Mouse (Mus musculus): ENCODE data around the gene Paics. TPM values are rescaled to one million over a fixed set of nuclear protein-coding genes. Genes with fewer than 3 reads are reported as not detected.
"Not testable (repeated sequence)": the region's sequence is repeated elsewhere in the genome, so short reads cannot be mapped to it uniquely, and the experiment has no call there.

Gene Paics
- polyA plus RNA-seq (2016; fragmentation: Nextera tagmentation; extraction: Ambion mirVana) = 230 and 240 TPM in 2 replicates

GRCm38 (mm10) chr5:76951106-76952027 lies at the start of gene Paics, which contains the start of gene Ppat:
Gene Paics, plus strand, starts transcription at chr5:76951307.
Gene Ppat, minus strand, starts transcription at chr5:76951578.
- Histone ChIP-seq H3K4me3 (peak within 1 kb of the TSS; percentile 71), H3K27me3 (no peaks in the 10 kb centered on the region), H3K27ac (peak within 1 kb of the TSS; percentile 82), H3K4me1 (peaks cover 29% of the 10 kb centered on the region), H3K4me2 (replicated peaks) (peak within 1 kb of the TSS; percentile 93), H3K9me3 (replicated peaks) (no peaks in the 10 kb centered on the region), H3K9ac (peak within 1 kb of the TSS; percentile 79), H3K36me3 (peaks cover 3% of the 10 kb centered on the region)
- WGBS = under 1% methylated on average over 81 of the region's 81 CpGs
- ATAC-seq (ENCODE audit: low FRiP score) = peak; percentile 98

- no peaks in the 10 kb centered on the region for H3K9me3 ChIP-seq (replicated peaks)
- 0 out of 2 replicates have a peak, but pooled peaks cover 6% of the 10 kb centered on the region for H3K36me3 ChIP-seq
- WGBS = 85% methylated on average over 4 of the region's 4 CpGs
- H3K27ac ChIP-seq = no peak overlapping the region
- H3K4me2 ChIP-seq (replicated peaks) = no peak overlapping the region
- no peak overlapping the region for H3K9ac ChIP-seq
- no peak for ATAC-seq (ENCODE audit: low FRiP score)
- H3K27me3 ChIP-seq = no peaks in the 10 kb centered on the region
- no peak overlapping the region for H3K4me3 ChIP-seq
- H3K4me1 ChIP-seq = peaks cover 10% of the 10 kb centered on the region
Observed at GRCm38 (mm10) chr5:76902131-76902530, 49.0 kb upstream of the Paics start.

GRCm38 (mm10) chr5:76904713-76905404 lies 46.2 kb upstream of the Paics start:
- Histone ChIP-seq H3K4me1 (peaks cover 10% of the 10 kb centered on the region), H3K9ac (peak overlapping the region; percentile 82), H3K27ac (peak overlapping the region; percentile 86), H3K27me3 (no peaks in the 10 kb centered on the region), H3K9me3 (replicated peaks) (no peaks in the 10 kb centered on the region), H3K4me2 (replicated peaks) (peak overlapping the region; percentile 71), H3K4me3 (peak overlapping the region; percentile 68), H3K36me3 (no peaks in the 10 kb centered on the region)
- WGBS = 3% methylated on average over 19 of the region's 19 CpGs
- peak; percentile 76; the same call in 1 of the 2 replicates for ATAC-seq (ENCODE audit: low FRiP score)

GRCm38 (mm10) chr5:76905405-76906154 lies 45.5 kb upstream of the Paics start, which contains the start of gene Aasdh:
Gene Aasdh, minus strand, starts transcription at chr5:76905514.
- H3K27ac ChIP-seq = peak within 1 kb of the TSS; percentile 86
- peak within 1 kb of the TSS; percentile 68 for H3K4me3 ChIP-seq
- H3K9me3 ChIP-seq (replicated peaks) = no peaks in the 10 kb centered on the region
- peak within 1 kb of the TSS; percentile 82 for H3K9ac ChIP-seq
- peaks cover 10% of the 10 kb centered on the region for H3K4me1 ChIP-seq
- H3K27me3 ChIP-seq = no peaks in the 10 kb centered on the region
- H3K36me3 ChIP-seq = no peaks in the 10 kb centered on the region
- WGBS = under 1% methylated on average over 47 of the region's 47 CpGs
- ATAC-seq (ENCODE audit: low FRiP score) = peak; percentile 99
- peak within 1 kb of the TSS; percentile 71 for H3K4me2 ChIP-seq (replicated peaks)

GRCm38 (mm10) chr5:76906155-76906499 lies 45.0 kb upstream of the Paics start:
- H3K4me3 ChIP-seq = peak overlapping the region; percentile 68
- WGBS = 35% methylated on average over 3 of the region's 3 CpGs
- H3K27me3 ChIP-seq = no peaks in the 10 kb centered on the region
- no peaks in the 10 kb centered on the region for H3K9me3 ChIP-seq (replicated peaks)
- peak overlapping the region; percentile 82 for H3K9ac ChIP-seq
- ATAC-seq (ENCODE audit: low FRiP score) = no peak
- H3K4me1 ChIP-seq = peaks cover 10% of the 10 kb centered on the region
- H3K36me3 ChIP-seq = no peaks in the 10 kb centered on the region
- H3K4me2 ChIP-seq (replicated peaks) = peak overlapping the region; percentile 71
- H3K27ac ChIP-seq = no peak overlapping the region

- Histone ChIP-seq H3K27me3 (no peaks in the 10 kb centered on the region), H3K27ac (no peak overlapping the region), H3K4me2 (replicated peaks) (no peak overlapping the region), H3K4me1 (peaks cover 8% of the 10 kb centered on the region), H3K4me3 (no peak overlapping the region), H3K36me3 (peaks cover 4% of the 10 kb centered on the region; the same call in 1 of the 2 replicates), H3K9ac (no peak overlapping the region), H3K9me3 (replicated peaks) (no peaks in the 10 kb centered on the region)
- ATAC-seq (ENCODE audit: low FRiP score) = no peak
- WGBS = 87% methylated on average over 3 of the region's 3 CpGs
Observed at GRCm38 (mm10) chr5:76910807-76911206, 40.3 kb upstream of the Paics start.

DNA sequence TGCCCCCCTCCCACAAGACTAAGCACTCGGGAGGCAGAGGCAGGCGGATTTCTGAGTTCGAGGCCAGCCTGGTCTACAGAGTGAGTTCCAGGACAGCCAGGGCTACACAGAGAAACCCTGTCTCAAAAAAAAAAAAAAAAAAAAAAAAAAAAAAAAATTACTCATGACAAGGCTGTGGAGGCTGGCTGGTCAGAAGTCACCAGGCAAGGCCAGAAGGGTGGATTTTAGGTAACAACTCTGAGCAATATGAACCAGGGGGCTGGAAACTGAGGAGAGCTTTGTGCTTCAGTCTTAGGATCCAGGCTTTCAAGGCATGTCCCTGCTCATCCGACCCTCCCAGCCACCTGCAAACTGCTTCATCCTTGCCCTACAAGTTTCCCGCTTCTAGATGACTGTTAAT lies 38.6 kb upstream of the Paics start:
- not testable (repeated sequence) for H3K36me3 ChIP-seq; ATAC-seq (ENCODE audit: low FRiP score); H3K9me3 ChIP-seq (replicated peaks); H3K4me3 ChIP-seq; H3K27ac ChIP-seq; H3K4me1 ChIP-seq; H3K4me2 ChIP-seq (replicated peaks); H3K9ac ChIP-seq; H3K27me3 ChIP-seq
- WGBS = 89% methylated on average over 5 of the region's 5 CpGs

- WGBS = 81% methylated on average over 4 of the region's 4 CpGs
- H3K27me3 ChIP-seq = no peaks in the 10 kb centered on the region
- no peak overlapping the region for H3K4me3 ChIP-seq
- no peaks in the 10 kb centered on the region for H3K4me1 ChIP-seq
- peaks cover 42% of the 10 kb centered on the region for H3K36me3 ChIP-seq
- no peak overlapping the region for H3K9ac ChIP-seq
- H3K27ac ChIP-seq = no peak overlapping the region
- no peak overlapping the region for H3K4me2 ChIP-seq (replicated peaks)
- H3K9me3 ChIP-seq (replicated peaks) = 0 out of 2 replicates have a peak, but pooled peaks cover 4% of the 10 kb centered on the region
- no peak for ATAC-seq (ENCODE audit: low FRiP score)
Observed at GRCm38 (mm10) chr5:76922833-76923232, 28.3 kb upstream of the Paics start.

DNA sequence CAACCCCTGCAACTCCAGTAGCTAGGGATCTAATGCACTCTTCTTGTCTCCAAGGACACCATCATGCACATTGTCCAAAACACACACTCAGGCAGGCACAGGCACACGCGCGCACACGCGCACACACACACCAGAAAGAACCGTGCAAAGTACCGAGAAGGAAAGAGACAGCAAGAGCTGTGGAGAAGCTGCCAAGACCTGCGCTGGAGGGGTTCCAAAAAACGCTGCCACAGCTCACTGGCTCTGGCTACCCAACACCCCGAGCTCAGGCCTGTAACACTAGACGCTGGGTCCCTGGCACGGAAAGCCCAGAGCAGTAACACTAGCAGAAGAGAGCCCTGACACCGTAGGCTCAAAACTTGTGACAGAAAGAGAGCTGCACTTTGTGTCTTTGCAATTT lies 27.7 kb upstream of the Paics start:
- Histone ChIP-seq H3K4me3 (no peak overlapping the region), H3K4me1 (no peaks in the 10 kb centered on the region), H3K9ac (no peak overlapping the region), H3K4me2 (replicated peaks) (no peak overlapping the region), H3K27ac (no peak overlapping the region), H3K9me3 (replicated peaks) (0 out of 2 replicates have a peak, but pooled peaks cover 4% of the 10 kb centered on the region), H3K27me3 (no peaks in the 10 kb centered on the region), H3K36me3 (peaks cover 39% of the 10 kb centered on the region)
- WGBS = 95% methylated on average over 13 of the region's 13 CpGs
- ATAC-seq (ENCODE audit: low FRiP score) = no peak

- Histone ChIP-seq H3K4me3 (no peak overlapping the region), H3K27me3 (no peaks in the 10 kb centered on the region), H3K4me1 (no peaks in the 10 kb centered on the region), H3K36me3 (peaks cover 39% of the 10 kb centered on the region), H3K9ac (no peak overlapping the region), H3K4me2 (replicated peaks) (no peak overlapping the region), H3K27ac (no peak overlapping the region), H3K9me3 (replicated peaks) (0 out of 2 replicates have a peak, but pooled peaks cover 4% of the 10 kb centered on the region)
- no peak for ATAC-seq (ENCODE audit: low FRiP score)
- 84% methylated on average over 1 of the region's 1 CpGs for WGBS
Observed at GRCm38 (mm10) chr5:76924296-76924695, 26.8 kb upstream of the Paics start.

GRCm38 (mm10) chr5:76928124-76928832 lies 22.8 kb upstream of the Paics start:
- no peak for ATAC-seq (ENCODE audit: low FRiP score)
- Histone ChIP-seq H3K36me3 (peaks cover 31% of the 10 kb centered on the region), H3K9me3 (replicated peaks) (0 out of 2 replicates have a peak, but pooled peaks cover 4% of the 10 kb centered on the region), H3K4me3 (no peak overlapping the region), H3K4me2 (replicated peaks) (no peak overlapping the region), H3K27me3 (no peaks in the 10 kb centered on the region), H3K9ac (no peak overlapping the region), H3K27ac (no peak overlapping the region), H3K4me1 (no peaks in the 10 kb centered on the region)
- whole genome bisulfite sequencing = 86% methylated on average over 16 of the region's 16 CpGs

Data from hindbrain, embryonic 12.5 days (tissue).